Mouse (Mus musculus): ENCODE data around the gene 4930455H04Rik.

DNA sequence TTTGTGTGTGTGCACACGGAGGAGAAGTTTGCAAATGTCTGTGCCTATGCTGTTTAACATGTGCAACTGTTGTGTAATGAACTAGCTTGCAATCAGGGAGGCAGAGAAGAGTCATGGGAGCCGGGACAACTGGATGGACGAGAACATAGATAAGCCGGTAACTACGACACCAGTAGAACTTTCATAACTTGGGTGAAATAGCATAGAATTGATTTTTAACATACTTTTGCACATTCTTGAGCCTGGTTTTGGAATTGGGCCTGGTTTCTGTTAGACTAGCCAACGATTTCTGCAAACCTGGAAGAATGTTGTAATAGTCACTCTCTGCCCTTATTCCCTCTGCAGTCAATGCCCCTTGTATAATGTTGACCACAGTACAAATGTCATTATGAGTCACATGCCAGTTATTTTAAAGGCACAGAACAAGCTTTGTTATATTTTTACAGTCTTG lies 17.4 kb upstream of the 4930455H04Rik start:
- no peak for TF ChIP-seq CTCF (IDR thresholded peaks at IDR 0.05; ENCODE audit: extremely low read depth, insufficient read depth, low read length)
- no peak for TF ChIP-seq POLR2A (IDR thresholded peaks at IDR 0.05; ENCODE audit: extremely low read depth, insufficient read depth, low read length)

All from cortical plate, adult 2 months (tissue).